Mouse (Mus musculus) midbrain, embryonic 12.5 days (tissue): Measurements from ENCODE around the gene Gm49368. TPM values are rescaled to one million over a fixed set of nuclear protein-coding genes. Genes with fewer than 3 reads are reported as not detected.
"Not testable (repeated sequence)": the region's sequence is repeated elsewhere in the genome, so short reads cannot be mapped to it uniquely, and the experiment has no call there.

Experiments
- ATAC-seq: fragments of 200-750 bp; cut with Nextera tagmentation; 2 replicates; pipeline ENCODE4 v1.8.0; 2017; ENCODE audit warnings: low read depth, moderate TSS enrichment, moderate library complexity; ENCODE audit not compliant: low FRiP score
- H3K27ac ChIP-seq: fragments of 300-500 bp; sonication (generic); replicated peaks from 2 replicates; pipeline ENCODE4 v1.5.1; 2016; ENCODE audit warnings: mild to moderate bottlenecking
- H3K27me3 ChIP-seq: fragments of 300-500 bp; sonication (generic); 2 replicates; pipeline ENCODE4 v1.6.1; 2016; ENCODE audit warnings: mild to moderate bottlenecking
- H3K36me3 ChIP-seq: fragments of 300-500 bp; sonication (generic); 2 replicates; pipeline ENCODE4 v1.6.1; 2016
- H3K4me1 ChIP-seq: fragments of 300-500 bp; sonication (generic); 2 replicates; pipeline ENCODE4 v1.6.1; 2016
- H3K4me2 ChIP-seq: fragments of 300-500 bp; sonication (generic); replicated peaks from 2 replicates; pipeline ENCODE4 v1.6.1; 2016; ENCODE audit warnings: mild to moderate bottlenecking, moderate library complexity
- H3K4me3 ChIP-seq: fragments of 300-500 bp; sonication (generic); 2 replicates; pipeline ENCODE4 v1.5.1; 2016; ENCODE audit warnings: mild to moderate bottlenecking
- H3K9ac ChIP-seq: fragments of 300-500 bp; sonication (generic); replicated peaks from 2 replicates; pipeline ENCODE4 v1.6.1; 2016; ENCODE audit warnings: mild to moderate bottlenecking, moderate library complexity
- H3K9me3 ChIP-seq: fragments of 300-500 bp; sonication (generic); 2 replicates; pipeline ENCODE4 v1.6.1; 2016; ENCODE audit warnings: mild to moderate bottlenecking
- WGBS: fragments of 180-500 bp; shearing (Covaris S2); methylation state at CpG from one replicate; pipeline ENCODE4 v1.1.7; 2016; 5-methylcytosine and 5-hydroxymethylcytosine counted together
- polyA plus RNA-seq: library from polyadenylated mRNA; unstranded; fragments of >200 nt; fragmentation: Nextera tagmentation; extraction: Ambion mirVana; gene quantifications from 2 replicates; pipeline ENCODE4 v1.2.1, GENCODE M21; 2016

Gm49368 gene
- polyA plus RNA-seq, 1 experiment from 2014 or later, result not detected

- Histone ChIP-seq H3K9ac (no peak overlapping the region), H3K36me3 (no peaks in the 10 kb centered on the region), H3K4me1 (0 out of 2 replicates have a peak, but pooled peaks cover 3% of the 10 kb centered on the region), H3K9me3 (no peaks in the 10 kb centered on the region), H3K27me3 (no peaks in the 10 kb centered on the region), H3K4me2 (no peak overlapping the region), H3K27ac (no peak overlapping the region), H3K4me3 (no peak overlapping the region)
- 52% methylated on average over 10 of the region's 10 CpGs for WGBS
- no peak for ATAC-seq
Observed at GRCm38 (mm10) chr7:128154924-128155323, 92.4 kb downstream of the Gm49368 start.

DNA sequence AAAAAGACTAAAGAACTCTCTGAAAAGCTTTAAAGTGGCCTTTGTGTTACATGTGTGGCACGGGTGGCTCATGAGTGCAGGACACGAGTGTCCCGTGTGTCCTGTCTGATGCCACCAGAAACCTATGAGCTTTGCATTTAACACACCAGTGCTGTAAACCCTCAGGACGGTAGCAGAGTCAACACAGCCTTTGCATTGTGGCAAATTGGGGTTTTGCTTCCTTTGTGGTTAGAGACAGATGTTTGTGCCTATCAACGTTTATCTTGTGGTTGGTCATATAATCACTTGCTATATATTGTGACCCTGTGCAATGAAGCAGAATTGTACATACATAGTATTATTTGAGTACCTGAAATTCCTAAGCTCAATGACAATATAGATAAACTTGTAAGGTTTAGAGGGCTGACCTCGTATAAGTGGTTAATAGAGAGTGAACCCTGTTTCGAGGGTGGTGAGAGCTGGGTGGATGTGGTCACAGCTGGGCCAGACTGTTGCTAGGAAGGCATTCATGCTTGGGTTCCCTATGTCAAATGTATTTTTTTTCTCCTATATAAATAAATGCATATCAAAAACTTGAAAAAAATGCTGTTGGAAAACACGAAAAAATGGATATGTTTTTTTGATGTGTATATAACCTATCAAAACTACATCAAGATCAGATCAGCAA is 96.3 kb downstream of the Gm49368 start:
- H3K36me3 ChIP-seq, H3K4me2 ChIP-seq, H3K4me3 ChIP-seq, H3K27ac ChIP-seq, H3K9me3 ChIP-seq, ATAC-seq, H3K9ac ChIP-seq, H3K4me1 ChIP-seq, H3K27me3 ChIP-seq: not testable (repeated sequence)
- 78% methylated on average over 8 of the region's 8 CpGs for WGBS

DNA sequence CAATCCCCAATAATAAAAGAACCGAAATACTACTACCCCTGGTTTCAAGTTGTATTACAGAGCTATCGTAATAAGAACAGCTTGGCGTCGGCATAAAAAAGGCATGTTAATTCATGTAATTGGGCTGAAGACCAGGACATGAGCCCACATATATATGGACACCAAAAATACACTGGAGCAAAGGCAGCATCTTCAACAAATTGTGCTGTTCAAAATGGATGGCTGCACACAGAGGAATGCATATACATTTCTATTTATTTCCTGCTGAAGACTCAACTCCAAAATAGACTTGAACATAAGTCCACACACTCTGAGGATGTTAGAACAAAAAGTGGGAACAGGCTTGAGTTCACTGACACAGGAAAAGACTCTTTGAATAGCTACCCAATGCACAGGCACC is 101.5 kb downstream of the Gm49368 start:
- H3K4me2 ChIP-seq, result no peak overlapping the region
- no peak overlapping the region for H3K27ac ChIP-seq
- no peaks in the 10 kb centered on the region for H3K27me3 ChIP-seq
- no peaks in the 10 kb centered on the region for H3K4me1 ChIP-seq
- no peak for ATAC-seq
- 96% methylated on average over 4 of the region's 4 CpGs for WGBS
- no peak overlapping the region for H3K4me3 ChIP-seq
- no peak overlapping the region for H3K9ac ChIP-seq
- no peaks in the 10 kb centered on the region for H3K9me3 ChIP-seq
- no peaks in the 10 kb centered on the region for H3K36me3 ChIP-seq

GRCm38 (mm10) chr7:128166391-128166790 is 103.9 kb downstream of the Gm49368 start:
- no peak overlapping the region for H3K9ac ChIP-seq
- no peaks in the 10 kb centered on the region for H3K4me1 ChIP-seq
- no peak overlapping the region for H3K27ac ChIP-seq
- H3K36me3 ChIP-seq, result no peaks in the 10 kb centered on the region
- ATAC-seq, result no peak
- no peak overlapping the region for H3K4me3 ChIP-seq
- WGBS, result 88% methylated on average over 7 of the region's 7 CpGs
- H3K27me3 ChIP-seq, result no peaks in the 10 kb centered on the region
- H3K9me3 ChIP-seq, result no peaks in the 10 kb centered on the region
- H3K4me2 ChIP-seq, result no peak overlapping the region

GRCm38 (mm10) chr7:128169996-128170395 is 107.5 kb downstream of the Gm49368 start:
- H3K9ac ChIP-seq, result no peak overlapping the region
- WGBS, result 72% methylated on average over 3 of the region's 3 CpGs
- no peak overlapping the region for H3K27ac ChIP-seq
- no peaks in the 10 kb centered on the region for H3K36me3 ChIP-seq
- H3K27me3 ChIP-seq, result no peaks in the 10 kb centered on the region
- no peaks in the 10 kb centered on the region for H3K9me3 ChIP-seq
- ATAC-seq, result no peak
- H3K4me3 ChIP-seq, result no peak overlapping the region
- no peak overlapping the region for H3K4me2 ChIP-seq
- no peaks in the 10 kb centered on the region for H3K4me1 ChIP-seq

Other genes with a start within 250 kb of the Gm49368 start
- gene Stx4a, start 238.4 kb upstream of the Gm49368 start, polyA plus RNA-seq, result 20.1 and 21.5 TPM in 2 replicates
- 16.3 and 19.9 TPM in 2 replicates for gene Stx1b, start 238.1 kb upstream of the Gm49368 start, polyA plus RNA-seq
- 22.5 and 24.6 TPM in 2 replicates for gene Zfp646, start 186.5 kb upstream of the Gm49368 start, polyA plus RNA-seq
- gene Zfp668, start 185.9 kb upstream of the Gm49368 start, polyA plus RNA-seq, result 39.0 and 39.2 TPM in 2 replicates
- 0.77 and 0.79 TPM in 2 replicates for gene Prss53, start 171.7 kb upstream of the Gm49368 start, polyA plus RNA-seq
- not detected in 2 replicates for gene Gm21974, start 167.2 kb upstream of the Gm49368 start, polyA plus RNA-seq
- 42.7 and 54.4 TPM in 2 replicates for gene Vkorc1, start 167.1 kb upstream of the Gm49368 start, polyA plus RNA-seq
- 83.7 and 85.5 TPM in 2 replicates for gene Bckdk, start 158.6 kb upstream of the Gm49368 start, polyA plus RNA-seq
- gene Kat8, start 150.2 kb upstream of the Gm49368 start, polyA plus RNA-seq, result 54.4 and 55.2 TPM in 2 replicates
- gene Prss8, start 132.6 kb upstream of the Gm49368 start, polyA plus RNA-seq, result 0.43 and 1.3 TPM in 2 replicates
- 9.3 and 10.4 TPM in 2 replicates for gene Prss36, start 116.0 kb upstream of the Gm49368 start, polyA plus RNA-seq
- 518 and 540 TPM in 2 replicates for gene Fus, start 95.2 kb upstream of the Gm49368 start, polyA plus RNA-seq
- 8.0 and 9.1 TPM in 2 replicates for gene Pycard, start 68.8 kb upstream of the Gm49368 start, polyA plus RNA-seq
- gene Trim72, start 58.7 kb upstream of the Gm49368 start, polyA plus RNA-seq, result not detected in 2 replicates
- gene Itgam, start within 50 bp of the Gm49368 start, polyA plus RNA-seq, result 0.42 and 1.0 TPM in 2 replicates
- 0.05 TPM in 1 of 2 replicates, not detected in the other for gene Itgax, start 66.9 kb downstream of the Gm49368 start, polyA plus RNA-seq
- gene Itgad, start 91.7 kb downstream of the Gm49368 start, polyA plus RNA-seq, result not detected in 2 replicates
- gene Cox6a2, start 143.7 kb downstream of the Gm49368 start, polyA plus RNA-seq, result not detected in 2 replicates
- 16.3 and 16.7 TPM in 2 replicates for gene Armc5, start 174.7 kb downstream of the Gm49368 start, polyA plus RNA-seq
- gene 9130023H24Rik, start 175.3 kb downstream of the Gm49368 start, polyA plus RNA-seq, result 13.2 TPM in 2 replicates
- gene Tgfb1i1, start 184.1 kb downstream of the Gm49368 start, polyA plus RNA-seq, result 39.6 and 50.5 TPM in 2 replicates
- gene Slc5a2, start 203.0 kb downstream of the Gm49368 start, polyA plus RNA-seq, result not detected in 2 replicates
- 22.8 and 23.1 TPM in 2 replicates for gene BC017158, start 235.5 kb downstream of the Gm49368 start, polyA plus RNA-seq